Mouse (Mus musculus) c-Kit-positive CD71-positive TER-119-positive erythroid progenitor cells, embryonic 14.5 days (primary cell): Measurements from ENCODE around the gene Gm8104.
"Not testable (repeated sequence)": the region's sequence is repeated elsewhere in the genome, so short reads cannot be mapped to it uniquely, and the experiment has no call there.

Experiments
- DNase-seq: peaks from one replicate; pipeline ENCODE4 v3.0.0-alpha.2; 2013; ENCODE audit warnings: low spot score

Gm8104 gene

DNA sequence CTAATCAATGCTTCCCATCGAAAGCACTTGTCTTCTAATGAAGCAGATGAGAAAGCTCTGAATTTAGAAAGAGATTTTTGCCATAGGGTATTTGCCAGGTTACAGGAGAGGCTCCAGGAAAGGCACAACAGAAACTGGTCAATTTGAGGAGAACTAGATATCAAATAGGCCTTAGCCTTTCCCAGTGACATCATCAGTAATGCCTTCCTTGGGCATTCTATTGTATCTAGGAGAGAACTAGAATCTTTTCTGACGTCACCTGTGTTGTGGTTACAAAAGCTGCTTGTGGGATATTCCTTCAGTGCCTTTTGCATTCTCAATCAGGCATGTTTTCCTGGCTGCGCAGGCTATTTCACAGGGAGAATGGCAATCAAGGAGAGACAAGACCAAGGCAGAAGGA, at the start of gene Gm8104:
Gm8104 (plus strand) TSS at position 301 of the 400 bp plus-strand sequence.
- DNase-seq: not testable (repeated sequence)

DNA sequence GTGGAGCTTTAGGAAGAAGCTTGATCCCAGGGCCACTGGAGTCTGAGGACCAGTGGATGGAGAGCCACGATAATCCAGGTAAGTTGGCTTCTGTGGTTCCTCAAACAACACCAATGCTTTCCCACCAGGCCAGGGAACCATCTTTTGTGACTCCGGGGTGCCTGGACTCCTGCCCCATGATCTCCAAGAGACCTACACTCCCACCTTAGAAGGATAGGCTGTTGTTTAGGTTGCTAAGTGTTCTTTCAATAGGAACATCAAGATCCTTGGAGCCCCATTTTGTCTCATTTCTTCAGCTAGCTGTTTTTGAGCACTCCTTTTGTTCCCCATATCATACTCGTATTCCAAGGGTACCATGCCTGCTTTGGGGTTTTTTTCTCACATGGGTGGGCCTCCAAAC, 42.3 kb upstream of the Gm8104 start:
- DNase-seq: not testable (repeated sequence)

GRCm38 (mm10) chr14:43060179-43060578, 40.2 kb upstream of the Gm8104 start:
- not testable (repeated sequence) for DNase-seq

DNA sequence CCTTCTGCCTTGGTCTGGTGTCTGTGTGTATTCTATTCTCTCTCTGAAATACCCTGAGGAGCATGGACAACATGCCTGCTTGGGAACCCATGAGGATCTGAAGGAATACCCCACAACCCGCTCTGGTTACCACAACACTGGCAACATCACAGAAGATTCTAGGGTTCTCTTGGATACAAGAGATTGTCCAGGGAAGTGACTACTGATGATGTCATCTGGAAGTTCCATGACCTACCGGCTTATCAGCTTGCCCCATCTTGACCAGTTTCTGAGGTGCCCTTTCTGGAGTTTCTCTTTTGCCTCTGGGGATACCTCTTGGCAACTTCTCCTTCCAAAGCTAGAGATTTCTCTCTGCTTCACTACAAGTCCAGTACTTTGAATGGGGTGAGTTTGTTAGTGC, 23.9 kb upstream of the Gm8104 start, which contains the start of gene Gm8094:
Gm8094 (minus strand) TSS at position 101 of the 400 bp plus-strand sequence.
- DNase-seq: not testable (repeated sequence)

GRCm38 (mm10) chr14:43084936-43085730, 15.3 kb upstream of the Gm8104 start:
- DNase-seq: not testable (repeated sequence)

GRCm38 (mm10) chr14:43089103-43089919, 11.1 kb upstream of the Gm8104 start:
- DNase-seq: not testable (repeated sequence)

- not testable (repeated sequence) for DNase-seq
Observed at GRCm38 (mm10) chr14:43119673-43120072, 19.3 kb downstream of the Gm8104 start.

DNA sequence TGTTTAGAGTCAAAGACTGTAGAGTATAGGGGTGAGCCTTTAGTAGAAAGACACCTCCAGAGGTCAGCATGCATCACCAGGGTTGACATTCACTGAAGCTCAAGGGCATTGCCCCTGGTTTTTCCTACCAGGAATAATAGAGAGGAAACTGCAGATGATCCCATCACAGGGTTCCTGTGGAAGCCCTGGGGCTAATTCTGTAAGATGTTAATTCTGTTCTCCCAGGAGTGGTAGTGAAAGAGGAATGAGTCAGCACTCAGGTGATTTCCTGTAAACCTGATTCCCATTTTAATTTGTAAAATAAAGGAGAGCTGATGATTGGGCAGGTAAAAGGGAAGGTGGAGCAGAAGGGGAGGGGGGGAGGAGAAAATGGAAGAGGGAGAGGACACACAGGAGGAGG, 25.9 kb downstream of the Gm8104 start:
- DNase-seq: not testable (repeated sequence)
